Mouse (Mus musculus) limb, embryonic 12.5 days (tissue): ENCODE measurements around the gene Gid8. TPM values are rescaled to one million over a fixed set of nuclear protein-coding genes. Genes with fewer than 3 reads are reported as not detected.
"Not testable (repeated sequence)": the region's sequence is repeated elsewhere in the genome, so short reads cannot be mapped to it uniquely, and the experiment has no call there.

Source experiments
- ATAC-seq: fragments of 200-750 bp; cut with Nextera tagmentation; 2 replicates; pipeline ENCODE4 v1.8.0; 2017; ENCODE audit warnings: low read depth, moderate TSS enrichment; ENCODE audit not compliant: insufficient number of reproducible peaks, insufficient read depth, low FRiP score, low TSS enrichment
- H3K27ac ChIP-seq: fragments of 300-500 bp; sonication (generic); 2 replicates; pipeline ENCODE4 v1.5.1; 2016; ENCODE audit warnings: mild to moderate bottlenecking, moderate library complexity
- H3K27me3 ChIP-seq: fragments of 300-500 bp; sonication (generic); 2 replicates; pipeline ENCODE4 v1.6.1; 2016; ENCODE audit warnings: mild to moderate bottlenecking, moderate library complexity
- H3K36me3 ChIP-seq: fragments of 300-500 bp; sonication (generic); 2 replicates; pipeline ENCODE4 v1.6.1; 2016; ENCODE audit warnings: mild to moderate bottlenecking, moderate library complexity
- H3K4me1 ChIP-seq: fragments of 300-500 bp; sonication (generic); replicated peaks from 2 replicates; pipeline ENCODE4 v1.6.1; 2016
- H3K4me2 ChIP-seq: fragments of 300-500 bp; sonication (generic); 2 replicates; pipeline ENCODE4 v1.6.1; 2016; ENCODE audit warnings: mild to moderate bottlenecking, moderate library complexity
- H3K4me3 ChIP-seq: fragments of 300-500 bp; sonication (generic); replicated peaks from 2 replicates; pipeline ENCODE4 v1.5.1; 2016; ENCODE audit warnings: mild to moderate bottlenecking
- H3K9ac ChIP-seq: fragments of 300-500 bp; sonication (generic); replicated peaks from 2 replicates; pipeline ENCODE4 v1.6.1; 2016; ENCODE audit warnings: mild to moderate bottlenecking, moderate library complexity
- H3K9me3 ChIP-seq: fragments of 300-500 bp; sonication (generic); 2 replicates; pipeline ENCODE4 v1.6.1; 2016; ENCODE audit warnings: mild to moderate bottlenecking, moderate library complexity
- WGBS: fragments of 180-500 bp; shearing (Covaris S2); methylation state at CpG from one replicate; pipeline ENCODE4 v1.1.7; 2016; 5-methylcytosine and 5-hydroxymethylcytosine counted together
- polyA plus RNA-seq: library from polyadenylated mRNA; unstranded; fragments of >200 nt; fragmentation: Nextera tagmentation; extraction: Ambion mirVana; gene quantifications from 2 replicates; pipeline ENCODE4 v1.2.1, GENCODE M21; 2016

The Gid8 gene
- polyA plus RNA-seq, 1 experiment from 2014 or later, result 60.9 TPM

DNA sequence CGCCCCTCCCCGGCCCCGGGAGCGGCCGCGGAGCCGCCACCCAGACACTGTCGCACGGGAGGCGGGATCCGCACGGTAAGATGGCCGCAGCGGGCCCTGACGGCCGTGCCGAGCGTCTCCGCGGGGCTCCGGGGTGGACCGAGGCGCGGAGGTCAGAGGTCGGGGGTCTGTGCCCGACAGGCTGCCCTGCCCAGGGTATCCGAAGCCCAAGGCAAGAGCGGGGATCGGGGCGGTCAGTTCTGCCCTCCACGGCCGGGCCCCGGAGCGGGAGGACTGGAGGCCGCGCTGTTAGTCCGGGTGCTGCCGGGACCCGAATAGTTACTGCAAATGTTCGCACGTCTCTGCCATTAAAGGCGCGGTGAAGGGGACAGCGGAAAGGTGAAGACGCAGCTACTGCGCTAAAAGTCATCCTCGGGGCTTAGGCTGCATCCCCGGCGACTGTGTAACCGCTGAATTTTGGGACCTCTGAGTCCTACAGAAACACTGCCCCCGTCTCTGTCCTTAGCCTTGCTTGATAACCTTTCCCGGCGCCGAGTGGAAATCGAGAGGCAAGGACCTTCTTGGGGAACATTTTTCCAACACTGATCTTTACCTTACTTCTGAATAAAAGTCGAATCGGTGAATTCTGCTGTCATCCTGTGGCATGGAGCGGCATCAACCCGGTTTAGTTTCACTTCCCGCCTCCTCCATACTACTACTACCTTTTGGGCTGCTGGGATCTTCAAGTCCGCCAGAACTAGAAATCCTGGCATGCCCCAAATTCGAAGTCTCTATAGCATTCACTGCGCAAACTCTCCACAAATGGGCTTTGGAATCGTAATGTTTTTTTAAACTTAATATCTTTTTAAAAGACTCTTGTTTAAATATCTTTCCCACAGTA, 599 bp downstream of the Gid8 start:
- peak; percentile 33; the same call in 1 of the 2 replicates for ATAC-seq
- 3% methylated on average over 64 of the region's 64 CpGs for WGBS
- peak overlapping the region; percentile 88 for H3K27ac ChIP-seq

GRCm38 (mm10) chr2:180711527-180711926, 1.6 kb downstream of the Gid8 start:
- WGBS, result 42% methylated on average over 4 of the region's 4 CpGs
- Histone ChIP-seq H3K27ac (0 out of 2 replicates have a peak overlapping the region, but pooled peaks have one; percentile 88), H3K4me3 (peak overlapping the region; percentile 99), H3K4me1 (peaks cover 20% of the 10 kb centered on the region), H3K27me3 (no peaks in the 10 kb centered on the region), H3K9ac (peak overlapping the region; percentile 98; the same call in 1 of the 2 replicates), H3K9me3 (no peaks in the 10 kb centered on the region), H3K4me2 (peak overlapping the region; percentile 81), H3K36me3 (peaks cover 40% of the 10 kb centered on the region)
- ATAC-seq, result no peak

More for the DNA sequence above, 599 bp downstream of the Gid8 start:
- H3K4me1 ChIP-seq, result peaks cover 20% of the 10 kb centered on the region
- H3K9ac ChIP-seq, result peak overlapping the region; percentile 98
- H3K9me3 ChIP-seq, result no peaks in the 10 kb centered on the region
- H3K27me3 ChIP-seq, result no peaks in the 10 kb centered on the region
- peak overlapping the region; percentile 81 for H3K4me2 ChIP-seq
- H3K36me3 ChIP-seq, result peaks cover 44% of the 10 kb centered on the region
- peak overlapping the region; percentile 99 for H3K4me3 ChIP-seq

- Histone ChIP-seq H3K9ac (no peak overlapping the region), H3K27ac (no peak overlapping the region), H3K27me3 (no peaks in the 10 kb centered on the region), H3K4me3 (no peak overlapping the region), H3K36me3 (peaks cover 41% of the 10 kb centered on the region), H3K9me3 (no peaks in the 10 kb centered on the region), H3K4me2 (no peak overlapping the region), H3K4me1 (peaks cover 20% of the 10 kb centered on the region)
- 96% methylated on average over 5 of the region's 5 CpGs for WGBS
- no peak for ATAC-seq
These were observed 2.2 kb downstream of the Gid8 start for GRCm38 (mm10) chr2:180712037-180712689.

- not testable (repeated sequence) for H3K4me1 ChIP-seq, H3K27me3 ChIP-seq, H3K27ac ChIP-seq, H3K4me3 ChIP-seq, H3K9me3 ChIP-seq, ATAC-seq, H3K4me2 ChIP-seq, H3K9ac ChIP-seq
- peaks cover 63% of the 10 kb centered on the region for H3K36me3 ChIP-seq
- 91% methylated on average over 5 of the region's 5 CpGs for WGBS
These were observed 12.8 kb downstream of the Gid8 start for GRCm38 (mm10) chr2:180722748-180723147.

DNA sequence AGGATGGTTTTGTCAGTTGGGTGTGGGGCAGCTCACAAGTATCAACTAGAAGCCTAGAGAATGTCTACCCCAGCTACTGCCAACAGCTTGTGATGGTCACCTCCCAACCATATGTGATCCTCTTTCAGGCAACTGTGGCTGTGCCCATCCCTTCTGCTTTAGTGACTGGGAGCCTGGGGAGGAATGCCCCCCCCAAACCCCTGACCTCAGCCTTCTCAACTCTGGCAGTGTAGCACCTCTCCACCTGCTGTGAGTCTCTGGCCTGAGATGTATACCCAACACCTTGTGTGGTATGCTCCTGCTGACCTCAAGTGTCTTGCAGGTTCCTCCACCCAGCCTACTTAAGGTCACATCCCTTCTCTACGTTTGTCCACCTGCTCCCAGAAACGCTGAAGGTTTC, 13.9 kb downstream of the Gid8 start:
- Histone ChIP-seq H3K4me2 (no peak overlapping the region), H3K4me1 (peaks cover 6% of the 10 kb centered on the region), H3K36me3 (peaks cover 52% of the 10 kb centered on the region), H3K27ac (no peak overlapping the region), H3K9me3 (no peaks in the 10 kb centered on the region), H3K9ac (no peak overlapping the region), H3K27me3 (peaks cover 10% of the 10 kb centered on the region; the same call in 1 of the 2 replicates), H3K4me3 (no peak overlapping the region)
- ATAC-seq, result no peak
- 63% methylated on average over 2 of the region's 2 CpGs for WGBS

DNA sequence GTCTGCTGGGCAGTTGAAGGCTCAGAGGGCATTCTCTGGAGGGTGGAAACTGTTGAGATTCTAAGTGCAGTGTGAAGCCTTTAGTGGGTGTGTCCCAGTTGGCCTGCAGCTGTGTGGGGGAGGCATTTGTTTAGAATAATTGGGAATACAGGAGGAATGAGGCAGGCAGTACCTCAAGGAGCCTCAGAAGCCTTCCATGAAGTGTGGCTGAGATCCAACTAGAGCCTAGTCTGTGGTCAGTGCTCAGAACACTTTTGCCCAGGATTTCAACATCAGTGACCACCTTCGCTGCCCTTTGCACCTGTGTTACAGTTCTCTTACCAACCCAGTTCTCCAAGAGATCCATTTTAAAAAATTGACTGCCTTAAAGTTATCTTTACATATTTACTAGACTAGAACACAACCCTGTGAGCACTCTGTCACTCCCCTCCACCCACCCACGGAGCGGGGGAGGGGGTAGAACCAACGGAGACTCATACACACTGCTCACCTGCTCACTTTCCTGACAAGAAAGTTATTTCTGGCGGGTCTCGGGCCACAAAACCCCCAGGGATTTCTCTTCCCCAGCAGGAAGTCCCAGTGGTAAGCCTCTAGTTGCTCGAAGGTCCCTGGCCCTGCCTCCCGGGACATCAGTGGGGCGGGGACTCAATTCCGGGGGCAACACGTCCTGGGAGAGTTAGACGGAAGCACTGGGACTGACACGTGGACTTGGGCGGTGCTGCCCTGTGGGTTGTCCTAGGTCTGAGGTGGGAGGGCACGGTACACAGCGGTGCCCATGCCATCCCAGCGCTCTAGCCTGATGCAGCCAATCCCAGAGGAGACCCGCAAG, 14.9 kb downstream of the Gid8 start, which contains the start of gene Slc17a9:
Gene Slc17a9, plus strand, starts transcription at position 679 of the 829 bp plus-strand sequence.
- Histone ChIP-seq H3K27ac (no peak within 1 kb of the TSS), H3K4me3 (0 out of 2 replicates have a peak within 1 kb of the TSS, but pooled peaks have one; percentile 4), H3K36me3 (peaks cover 44% of the 10 kb centered on the region), H3K4me2 (peak within 1 kb of the TSS; percentile 42), H3K9me3 (no peaks in the 10 kb centered on the region), H3K9ac (0 out of 2 replicates have a peak within 1 kb of the TSS, but pooled peaks have one; percentile 8), H3K27me3 (peaks cover 10% of the 10 kb centered on the region; the same call in 1 of the 2 replicates), H3K4me1 (peaks cover 6% of the 10 kb centered on the region)
- 0 out of 2 replicates have a peak, but pooled peaks have one; percentile 48 for ATAC-seq
- WGBS, result 4% methylated on average over 18 of the region's 18 CpGs

DNA sequence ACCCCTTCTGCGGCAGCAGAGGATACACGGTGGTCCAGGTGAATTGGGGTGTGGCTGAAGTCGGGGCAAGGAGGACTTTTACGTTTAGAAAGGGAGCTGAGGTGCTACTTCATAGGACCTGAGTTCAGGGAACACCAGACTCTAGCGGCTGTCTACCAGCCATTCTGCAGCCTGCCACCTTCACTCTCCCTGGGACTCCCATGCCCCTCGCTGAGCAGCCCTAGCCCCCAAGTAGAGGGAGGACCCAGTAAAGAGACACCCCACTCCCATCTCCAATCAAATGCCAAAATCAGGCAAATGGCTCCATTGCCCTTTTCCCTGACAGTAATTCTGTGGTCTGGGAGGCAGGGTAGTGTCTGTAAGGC, 15.5 kb downstream of the Gid8 start:
- H3K4me2 ChIP-seq, result peak overlapping the region; percentile 42
- H3K9ac ChIP-seq, result no peak overlapping the region
- 0 out of 2 replicates have a peak overlapping the region, but pooled peaks have one; percentile 4 for H3K4me3 ChIP-seq
- no peak overlapping the region for H3K27ac ChIP-seq
- peaks cover 6% of the 10 kb centered on the region for H3K4me1 ChIP-seq
- 0% methylated on average over 6 of the region's 6 CpGs for WGBS
- H3K9me3 ChIP-seq, result no peaks in the 10 kb centered on the region
- H3K27me3 ChIP-seq, result peaks cover 10% of the 10 kb centered on the region; the same call in 1 of the 2 replicates
- H3K36me3 ChIP-seq, result peaks cover 38% of the 10 kb centered on the region
- 0 out of 2 replicates have a peak, but pooled peaks have one; percentile 39 for ATAC-seq

DNA sequence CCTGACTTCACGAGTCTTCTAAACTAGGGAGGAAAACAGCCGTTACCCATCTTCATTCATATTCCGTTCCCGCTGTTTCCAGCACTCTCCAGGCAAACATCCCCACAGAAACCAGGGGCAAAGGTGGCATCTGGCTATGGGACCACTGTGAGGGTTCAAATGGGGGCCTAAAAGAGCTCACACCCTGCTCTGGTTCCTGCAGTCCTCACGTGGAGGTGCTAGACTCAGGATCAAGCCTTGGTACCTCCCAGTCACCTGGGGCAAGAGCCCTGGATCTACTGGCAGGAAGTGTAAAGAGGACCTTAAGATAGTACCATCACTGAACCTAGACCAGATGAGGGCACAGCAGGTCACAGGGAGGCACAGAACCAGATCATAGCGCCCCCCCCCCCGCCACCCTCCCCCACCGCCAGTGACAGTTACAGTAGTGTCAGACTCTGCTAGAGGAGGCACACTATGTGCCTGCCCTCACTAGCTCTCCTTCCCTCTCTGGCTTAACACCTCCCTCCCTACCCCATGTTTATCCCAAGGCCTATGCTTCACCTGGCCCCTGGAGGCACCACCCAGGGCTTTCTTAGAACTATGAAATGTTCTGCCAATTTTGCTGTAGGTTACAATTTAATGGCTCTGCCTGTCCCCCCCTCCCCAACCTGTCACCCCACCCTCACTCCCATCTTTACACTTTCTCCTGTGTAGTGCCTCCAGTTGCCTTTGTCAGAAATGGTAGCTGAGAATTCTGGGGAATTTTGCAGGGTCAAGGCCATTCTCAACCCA, 16.1 kb downstream of the Gid8 start:
- no peak for ATAC-seq
- Histone ChIP-seq H3K9ac (no peak overlapping the region), H3K4me2 (no peak overlapping the region), H3K36me3 (peaks cover 32% of the 10 kb centered on the region), H3K4me3 (no peak overlapping the region), H3K27ac (no peak overlapping the region), H3K9me3 (no peaks in the 10 kb centered on the region), H3K4me1 (peaks cover 6% of the 10 kb centered on the region), H3K27me3 (peaks cover 10% of the 10 kb centered on the region; the same call in 1 of the 2 replicates)
- WGBS, result 25% methylated on average over 8 of the region's 8 CpGs

DNA sequence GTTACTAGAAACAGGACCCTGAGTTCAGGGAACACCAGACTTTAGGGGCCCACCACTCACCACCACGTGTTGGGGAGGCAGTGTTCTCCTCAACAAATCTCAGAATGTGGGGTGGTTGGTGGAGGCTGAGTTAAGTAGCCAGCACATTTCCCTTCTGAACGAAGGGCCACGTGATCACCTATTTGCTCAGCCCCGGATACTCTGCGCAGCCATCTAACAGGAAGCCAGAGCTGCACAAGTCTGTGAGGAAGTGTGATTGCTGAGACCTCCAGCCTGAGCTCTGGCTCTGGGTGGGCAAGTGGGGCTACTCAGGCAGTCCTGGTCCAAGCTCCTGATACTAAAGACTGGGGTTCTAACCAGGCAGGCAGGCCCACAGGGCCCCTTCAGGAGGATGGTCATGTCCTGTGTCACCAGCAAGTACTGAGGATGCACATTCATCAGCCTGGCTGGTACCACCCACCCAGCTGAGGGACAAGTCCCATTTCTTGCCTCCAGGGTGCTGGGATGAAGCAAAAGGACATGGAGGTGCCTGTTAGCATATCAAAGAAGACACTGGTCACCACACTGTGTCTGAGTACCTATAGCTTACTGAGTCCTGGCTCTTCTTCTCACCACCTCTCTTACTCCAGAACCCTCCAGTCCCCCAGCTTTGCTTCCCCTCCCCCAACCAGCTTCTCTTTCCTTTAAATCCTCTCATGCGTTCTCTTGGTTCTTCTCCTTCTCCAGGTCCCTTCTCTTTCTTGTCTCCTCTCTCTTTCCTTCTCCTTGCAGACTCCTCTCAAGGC, 16.9 kb downstream of the Gid8 start:
- no peak for ATAC-seq

More for the DNA sequence above, 16.9 kb downstream of the Gid8 start:
- H3K36me3 ChIP-seq, result peaks cover 24% of the 10 kb centered on the region
- no peak overlapping the region for H3K4me3 ChIP-seq
- no peak overlapping the region for H3K4me2 ChIP-seq
- H3K27ac ChIP-seq, result no peak overlapping the region
- peaks cover 10% of the 10 kb centered on the region; the same call in 1 of the 2 replicates for H3K27me3 ChIP-seq
- H3K9me3 ChIP-seq, result no peaks in the 10 kb centered on the region
- 70% methylated on average over 6 of the region's 6 CpGs for WGBS
- no peak overlapping the region for H3K9ac ChIP-seq
- H3K4me1 ChIP-seq, result peaks cover 6% of the 10 kb centered on the region
